Mouse (Mus musculus) CH12.LX (cell line): ENCODE results near the gene Atrnl1. TPM values are rescaled to one million over a fixed set of nuclear protein-coding genes. Genes with fewer than 3 reads are reported as not detected.

Experiments
- DNase-seq: peaks from one replicate; pipeline ENCODE4 v3.0.0-alpha.2; 2013; ENCODE audit errors: extremely low read depth
- H3K27ac ChIP-seq: 2 replicates; pipeline ENCODE4 v1.5.1; 2012; ENCODE audit warnings: low read depth, mild to moderate bottlenecking, control low read depth, moderate library complexity; ENCODE audit not compliant: insufficient read depth
- H3K27me3 ChIP-seq: replicated peaks from 2 replicates; pipeline ENCODE3; 2012; ENCODE audit warnings: inconsistent platforms
- H3K36me3 ChIP-seq, 2 experiments: replicated peaks in 1 of 2; 2 replicates each; pipeline versions ENCODE3 to v1.6.1; 2012; ENCODE audit warnings: inconsistent platforms in 1 of 2, low read length in 1 of 2, mild to moderate bottlenecking in 1 of 2, mixed read lengths in 1 of 2, moderate library complexity in 1 of 2; ENCODE audit not compliant: control insufficient read depth in 1 of 2, insufficient read depth in 1 of 2
- H3K4me1 ChIP-seq, 2 experiments: 2 replicates each; pipeline ENCODE4 v1.6.1; 2012; ENCODE audit warnings: inconsistent platforms in 1 of 2, moderate library complexity in 1 of 2; ENCODE audit not compliant: insufficient read depth in 2 of 2, control insufficient read depth in 1 of 2
- H3K4me2 ChIP-seq: 2 replicates; pipeline ENCODE4 v1.6.1; 2012; ENCODE audit warnings: low read depth, mild to moderate bottlenecking, control low read depth; ENCODE audit not compliant: poor library complexity, insufficient read depth, severe bottlenecking
- H3K4me3 ChIP-seq, 3 experiments: fragments of 150-350 bp in 1 of 3; sonication (generic) in 1 of 3; replicated peaks in 1 of 3; 2 replicates each; pipeline versions ENCODE3 to v1.5.1; 2011 to 2012; ENCODE audit warnings: low read depth in 2 of 3, low read length in 2 of 3, mild to moderate bottlenecking in 2 of 3, moderate library complexity in 2 of 3, control low read depth in 1 of 3, improper control_type of control experiment in 1 of 3, inconsistent platforms in 1 of 3, mixed read lengths in 1 of 3; ENCODE audit not compliant: poor library complexity in 1 of 3
- H3K79me2 ChIP-seq: replicated peaks from 2 replicates; pipeline ENCODE4 v1.6.1; 2012; ENCODE audit warnings: mild to moderate bottlenecking, moderate library complexity; ENCODE audit not compliant: control insufficient read depth, poor library complexity, insufficient read depth, severe bottlenecking; ENCODE audit errors: extremely low read depth
- H3K9ac ChIP-seq: 2 replicates; pipeline ENCODE4 v1.6.1; 2012; ENCODE audit warnings: low read depth, mild to moderate bottlenecking, control low read depth, moderate library complexity; ENCODE audit not compliant: insufficient read depth
- H3K9me3 ChIP-seq: replicated peaks from 2 replicates; pipeline ENCODE3; 2012; ENCODE audit warnings: low read length, inconsistent platforms, mixed read lengths
- CHD1 ChIP-seq: IDR thresholded peaks from 2 replicates; pipeline ENCODE4 v1.6.1; 2012; ENCODE audit warnings: low read depth, low read length, improper control_type of control experiment, inconsistent platforms
- CHD2 ChIP-seq: IDR thresholded peaks from 2 replicates; pipeline ENCODE4 v1.6.1; 2011; ENCODE audit warnings: low read length, improper control_type of control experiment
- CTCF ChIP-seq, 2 experiments: IDR thresholded peaks in 1 of 2; conservative IDR thresholded peaks in 1 of 2; 2 replicates each; pipeline ENCODE4 v1.5.1; 2011 to 2012; ENCODE audit warnings: low read depth in 2 of 2, low read length in 2 of 2, improper control_type of control experiment in 1 of 2, inconsistent platforms in 1 of 2, mild to moderate bottlenecking in 1 of 2, moderate library complexity in 1 of 2
- GABPA ChIP-seq: IDR thresholded peaks from 2 replicates; pipeline ENCODE4 v1.6.1; 2012; ENCODE audit warnings: low read depth, low read length, improper control_type of control experiment, inconsistent platforms; ENCODE audit not compliant: insufficient replicate concordance
- IRF4 ChIP-seq: IDR thresholded peaks from 2 replicates; pipeline ENCODE4 v1.6.1; 2014; ENCODE audit warnings: low read depth, mild to moderate bottlenecking, inconsistent platforms, low read length, improper control_type of control experiment
- JUND ChIP-seq: conservative IDR thresholded peaks from 2 replicates; pipeline ENCODE4 v1.6.1; 2011; ENCODE audit warnings: low read depth, low read length, improper control_type of control experiment
- KAT2A ChIP-seq: IDR thresholded peaks from 2 replicates; pipeline ENCODE4 v1.6.1; 2012; ENCODE audit warnings: low read length, improper control_type of control experiment, inconsistent platforms; ENCODE audit not compliant: insufficient replicate concordance
- MAFK ChIP-seq: IDR thresholded peaks from 2 replicates; pipeline ENCODE4 v1.6.1; 2011; ENCODE audit warnings: low read length, improper control_type of control experiment; ENCODE audit not compliant: insufficient replicate concordance
- MAX ChIP-seq: IDR thresholded peaks from 2 replicates; pipeline ENCODE4 v1.6.1; 2011; ENCODE audit warnings: low read length, improper control_type of control experiment
- MEF2A ChIP-seq: IDR thresholded peaks from 2 replicates; pipeline ENCODE4 v1.6.1; 2014; ENCODE audit warnings: low read depth, mild to moderate bottlenecking, inconsistent platforms, low read length, improper control_type of control experiment, borderline replicate concordance
- MYC ChIP-seq: IDR thresholded peaks from 2 replicates; pipeline ENCODE4 v1.6.1; 2011; ENCODE audit warnings: low read depth, mild to moderate bottlenecking, improper control_type of control experiment, low read length
- NELFE ChIP-seq: IDR thresholded peaks from 2 replicates; pipeline ENCODE4 v1.6.1; 2011; ENCODE audit warnings: low read depth, low read length, improper control_type of control experiment
- NRF1 ChIP-seq: IDR thresholded peaks from 2 replicates; pipeline ENCODE4 v1.6.1; 2014; ENCODE audit warnings: low read depth, mild to moderate bottlenecking, inconsistent platforms, low read length, improper control_type of control experiment, moderate library complexity
- POLR2A ChIP-seq: IDR thresholded peaks from 2 replicates; pipeline ENCODE4 v1.6.1; 2011; ENCODE audit warnings: low read depth, mild to moderate bottlenecking, improper control_type of control experiment, low read length
- POLR2AphosphoS2 ChIP-seq: IDR thresholded peaks from 2 replicates; pipeline ENCODE4 v1.6.1; 2011; ENCODE audit warnings: low read depth, low read length, improper control_type of control experiment
- RAD21 ChIP-seq: IDR thresholded peaks from 2 replicates; pipeline ENCODE4 v1.6.1; 2011; ENCODE audit warnings: low read depth, mild to moderate bottlenecking, low read length, improper control_type of control experiment, moderate library complexity
- RCOR1 ChIP-seq: conservative IDR thresholded peaks from 2 replicates; pipeline ENCODE4 v1.6.1; 2012; ENCODE audit warnings: low read depth, mild to moderate bottlenecking, inconsistent platforms, low read length, improper control_type of control experiment
- SIN3A ChIP-seq: IDR thresholded peaks from 2 replicates; pipeline ENCODE4 v1.6.1; 2012; ENCODE audit warnings: low read length, improper control_type of control experiment, inconsistent platforms
- TCF12 ChIP-seq: IDR thresholded peaks from 2 replicates; pipeline ENCODE4 v1.6.1; 2014; ENCODE audit warnings: low read depth, mild to moderate bottlenecking, inconsistent platforms, low read length, improper control_type of control experiment
- UBTF ChIP-seq: IDR thresholded peaks from 2 replicates; pipeline ENCODE4 v1.6.1; 2012; ENCODE audit warnings: low read depth, mild to moderate bottlenecking, inconsistent platforms, low read length, improper control_type of control experiment, moderate library complexity
- ZKSCAN1 ChIP-seq: IDR thresholded peaks from 2 replicates; pipeline ENCODE4 v1.6.1; 2012; ENCODE audit warnings: low read depth, inconsistent platforms, low read length, improper control_type of control experiment, borderline replicate concordance
- ZMIZ1 ChIP-seq: IDR thresholded peaks from 2 replicates; pipeline ENCODE4 v1.6.1; 2012; ENCODE audit warnings: low read depth, mild to moderate bottlenecking, inconsistent platforms, low read length, improper control_type of control experiment
- ZNF384 ChIP-seq: IDR thresholded peaks from 2 replicates; pipeline ENCODE4 v1.6.1; 2012; ENCODE audit warnings: low read depth, low read length, improper control_type of control experiment, inconsistent platforms
- dilution Hi-C: fragments of 300-500 bp; cut with MboI; formaldehyde crosslinking; loops from 2 replicates; pipeline ENCODE4 v1.14.3; 2020; ENCODE audit warnings: low sequenced_read_pairs; ENCODE audit not compliant: extremely low pct_unique_long_range_greater_than_20kb, extremely low pct_ligation_motif_present
- in situ Hi-C: fragments of 300-500 bp; cut with MboI; formaldehyde crosslinking; loops from 3 replicates; pipeline ENCODE4 v1.14.3; 2019; ENCODE audit warnings: low sequenced_read_pairs, low pct_ligation_motif_present, low pct_unique_long_range_greater_than_20kb, mixed read lengths
- polyA plus RNA-seq: library from polyadenylated mRNA; unstranded; fragments of >175 nt; gene quantifications from 2 replicates; pipeline ENCODE4 v1.2.1, GENCODE M21; 2012; ENCODE audit warnings: low read depth; ENCODE audit not compliant: insufficient read length
- total RNA-seq, 2 experiments: library from RNA; depleted of rRNA; stranded (reverse); fragments of 300-350 nt in 1 of 2; fragments of >200 nt in 1 of 2; gene quantifications; 2 replicates each; pipeline ENCODE4 v1.2.3; 2012 to 2014

Gene Atrnl1
- total and polyA plus RNA-seq, 3 experiments: 1.9 TPM

GRCm38 (mm10) chr19:57803483-57803820 is 192.6 kb downstream of the Atrnl1 start:
- Histone ChIP-seq H3K27ac (no peak overlapping the region), H3K4me3 (no peak overlapping the region), H3K36me3 (no peaks in the 10 kb centered on the region), H3K9me3 (no peaks in the 10 kb centered on the region), H3K79me2 (no peaks in the 10 kb centered on the region), H3K9ac (no peak overlapping the region), H3K4me2 (no peak overlapping the region), H3K4me1 (peaks cover 0 to 2% of the 10 kb centered on the region in 2 experiments; a peak in 1 of 4 replicates), H3K27me3 (no peaks in the 10 kb centered on the region)
- in situ Hi-C loops: no loop called here
- no peak for DNase-seq
- dilution Hi-C loops: no loop called here
- TF ChIP-seq ZNF384 (no peak), ZMIZ1 (no peak), MYC (no peak), MEF2A (no peak), CHD2 (no peak)

DNA sequence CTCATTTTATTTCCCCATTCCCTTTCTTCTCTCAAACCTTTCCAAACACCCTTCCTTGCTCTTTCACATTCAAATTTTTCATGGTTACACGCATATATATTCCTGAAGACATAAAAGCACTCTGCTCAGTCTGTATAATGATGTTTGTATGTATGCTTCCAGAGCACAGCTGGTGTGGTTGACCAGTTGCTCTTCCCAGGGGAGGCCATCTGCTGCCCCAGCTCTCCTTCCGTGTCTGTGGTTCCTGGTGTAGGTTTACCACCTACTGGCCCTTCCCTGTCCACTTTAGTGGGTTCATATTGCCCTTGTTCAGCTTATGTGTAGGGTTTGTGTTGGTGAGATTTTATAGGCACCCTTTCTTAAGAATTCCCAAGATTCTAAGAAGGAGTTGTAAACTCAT is 197.5 kb downstream of the Atrnl1 start:
- H3K4me2 ChIP-seq: no peak overlapping the region
- TF ChIP-seq POLR2AphosphoS2: no peak
- no peak for TF ChIP-seq JUND
- TF ChIP-seq POLR2A: no peak
- TF ChIP-seq NRF1: no peak
- no peak for TF ChIP-seq NELFE
- TF ChIP-seq CHD1: no peak
- in situ Hi-C loops: no loop called here

GRCm38 (mm10) chr19:57814291-57814690 is 203.5 kb downstream of the Atrnl1 start:
- Histone ChIP-seq H3K36me3 (no peaks in the 10 kb centered on the region), H3K9me3 (no peaks in the 10 kb centered on the region), H3K4me3 (no peak overlapping the region), H3K79me2 (no peaks in the 10 kb centered on the region), H3K27me3 (no peaks in the 10 kb centered on the region), H3K9ac (no peak overlapping the region), H3K4me1 (no peaks in the 10 kb centered on the region), H3K4me2 (no peak overlapping the region), H3K27ac (no peak overlapping the region)
- in situ Hi-C loops (no loop called here), dilution Hi-C loops (no loop called here)
- no peak for DNase-seq
- TF ChIP-seq IRF4 (no peak), RAD21 (no peak), POLR2A (no peak), ZKSCAN1 (no peak), CTCF (conservative IDR thresholded peaks at IDR 0.05 in 1 of 2, IDR thresholded peaks at IDR 0.05 in 1 of 2; ENCODE audit: low read depth in 2 of 2, low read length in 2 of 2) (no peak), KAT2A (no peak), TCF12 (no peak), MAX (no peak), ZMIZ1 (no peak), POLR2AphosphoS2 (no peak), GABPA (no peak), UBTF (no peak), RCOR1 (no peak), MAFK (no peak), SIN3A (no peak)

More for the DNA sequence above, 197.5 kb downstream of the Atrnl1 start:
- Histone ChIP-seq H3K27me3 (no peaks in the 10 kb centered on the region), H3K27ac (no peak overlapping the region), H3K9ac (no peak overlapping the region), H3K4me1 (peaks cover 0 to 2% of the 10 kb centered on the region in 2 experiments; a peak in 1 of 4 replicates), H3K79me2 (no peaks in the 10 kb centered on the region), H3K36me3 (no peaks in the 10 kb centered on the region), H3K4me3 (no peak overlapping the region), H3K9me3 (no peaks in the 10 kb centered on the region)
- DNase-seq: no peak
- dilution Hi-C loops: no loop called here
